Mouse (Mus musculus) frontal cortex, postnatal 36 days (tissue): Measurements from ENCODE around the gene Serpini1.
"Not testable (repeated sequence)": the region's sequence is repeated elsewhere in the genome, so short reads cannot be mapped to it uniquely, and the experiment has no call there.

Source experiments
- DNase-seq, 2 experiments: peaks; one replicate each; pipeline ENCODE4 v3.0.0; 2022; ENCODE audit warnings: low spot score in 2 of 2

The Serpini1 gene

GRCm38 (mm10) chr3:75635648-75636047 is 78.3 kb downstream of the Serpini1 start:
- DNase-seq: no peak

GRCm38 (mm10) chr3:75639546-75639945 is 82.2 kb downstream of the Serpini1 start:
- DNase-seq: no peak

GRCm38 (mm10) chr3:75647542-75647941 is 90.2 kb downstream of the Serpini1 start:
- DNase-seq: no peak

- DNase-seq: no peak
Measured at GRCm38 (mm10) chr3:75648226-75648625, 90.9 kb downstream of the Serpini1 start.

GRCm38 (mm10) chr3:75650416-75651154 is 93.2 kb downstream of the Serpini1 start:
- DNase-seq: not testable (repeated sequence)

GRCm38 (mm10) chr3:75651603-75652115 is 94.3 kb downstream of the Serpini1 start:
- no peak for DNase-seq

GRCm38 (mm10) chr3:75653901-75654300 is 96.6 kb downstream of the Serpini1 start:
- DNase-seq: not testable (repeated sequence)

GRCm38 (mm10) chr3:75655578-75656344 is 98.4 kb downstream of the Serpini1 start:
- no peak for DNase-seq

GRCm38 (mm10) chr3:75666962-75667361 is 109.6 kb downstream of the Serpini1 start:
- DNase-seq: no peak

- DNase-seq: no peak
Measured at GRCm38 (mm10) chr3:75670425-75670824, 113.1 kb downstream of the Serpini1 start.

- DNase-seq: no peak
Measured at GRCm38 (mm10) chr3:75682881-75683280, 125.5 kb downstream of the Serpini1 start.

- DNase-seq: no peak
Measured at GRCm38 (mm10) chr3:75686775-75687174, 129.4 kb downstream of the Serpini1 start.

GRCm38 (mm10) chr3:75687187-75687825 is 130.0 kb downstream of the Serpini1 start:
- no peak for DNase-seq

- no peak for DNase-seq
Measured at GRCm38 (mm10) chr3:75690321-75690720, 133.0 kb downstream of the Serpini1 start.

- no peak for DNase-seq
Measured at GRCm38 (mm10) chr3:75692088-75692487, 134.7 kb downstream of the Serpini1 start.
